Mouse (Mus musculus) lung, embryonic 14.5 days (tissue): Measurements from ENCODE around the gene BC107364. TPM values are rescaled to one million over a fixed set of nuclear protein-coding genes. Genes with fewer than 3 reads are reported as not detected.
A peak's percentile ranks its signal among the peaks of the same experiment; 100 is the strongest.
"Not testable (repeated sequence)": the region's sequence is repeated elsewhere in the genome, so short reads cannot be mapped to it uniquely, and the experiment has no call there.

ENCODE experiments used
- ATAC-seq: fragments of 200-750 bp; cut with Nextera tagmentation; 2 replicates; pipeline ENCODE4 v1.8.0; 2017; ENCODE audit warnings: mild to moderate bottlenecking, moderate TSS enrichment, moderate library complexity; ENCODE audit not compliant: insufficient read depth
- DNase-seq: peaks from one replicate; pipeline ENCODE4 v3.0.0-alpha.2; 2015
- H3K27ac ChIP-seq: fragments of 300-500 bp; sonication (generic); 2 replicates; pipeline ENCODE4 v1.5.1; 2014; ENCODE audit warnings: low read depth, mild to moderate bottlenecking, moderate library complexity
- H3K27me3 ChIP-seq: fragments of 300-500 bp; sonication (generic); 2 replicates; pipeline ENCODE4 v1.6.1; 2014; ENCODE audit warnings: low read length, control low read depth; ENCODE audit not compliant: insufficient read depth
- H3K36me3 ChIP-seq: fragments of 300-500 bp; sonication (generic); 2 replicates; pipeline ENCODE4 v1.6.1; 2014; ENCODE audit warnings: control low read depth; ENCODE audit not compliant: insufficient read depth
- H3K4me1 ChIP-seq: fragments of 300-500 bp; sonication (generic); 2 replicates; pipeline ENCODE4 v1.6.1; 2014; ENCODE audit warnings: antibody characterized with exemption, control low read depth; ENCODE audit not compliant: insufficient read depth
- H3K4me2 ChIP-seq: fragments of 300-500 bp; sonication (generic); 2 replicates; pipeline ENCODE4 v1.6.1; 2014; ENCODE audit warnings: mild to moderate bottlenecking
- H3K4me3 ChIP-seq: fragments of 300-500 bp; sonication (generic); 2 replicates; pipeline ENCODE4 v1.5.1; 2014; ENCODE audit warnings: low read depth, low read length
- H3K9ac ChIP-seq: fragments of 300-500 bp; sonication (generic); 2 replicates; pipeline ENCODE4 v1.6.1; 2014
- H3K9me3 ChIP-seq: fragments of 300-500 bp; sonication (generic); 2 replicates; pipeline ENCODE4 v1.6.1; 2016; ENCODE audit warnings: low read depth, low read length, control low read depth
- CTCF ChIP-seq: IDR thresholded peaks from 2 replicates; pipeline ENCODE4 v1.5.1; 2016; ENCODE audit warnings: antibody characterized with exemption, low read depth
- WGBS: fragments of 180-500 bp; shearing (Covaris S2); extraction: QIAGEN DNeasy Blood & Tissue Kit; methylation state at CpG from one replicate; pipeline ENCODE4 v1.1.7; 2014; 5-methylcytosine and 5-hydroxymethylcytosine counted together
- polyA plus RNA-seq: library from polyadenylated mRNA; unstranded; fragments of >200 nt; fragmentation: Nextera tagmentation; extraction: Ambion mirVana; gene quantifications from 2 replicates; pipeline ENCODE4 v1.2.1, GENCODE M21; 2014

BC107364 gene
- polyA plus RNA-seq, 1 experiment from 2014 or later: not detected

DNA sequence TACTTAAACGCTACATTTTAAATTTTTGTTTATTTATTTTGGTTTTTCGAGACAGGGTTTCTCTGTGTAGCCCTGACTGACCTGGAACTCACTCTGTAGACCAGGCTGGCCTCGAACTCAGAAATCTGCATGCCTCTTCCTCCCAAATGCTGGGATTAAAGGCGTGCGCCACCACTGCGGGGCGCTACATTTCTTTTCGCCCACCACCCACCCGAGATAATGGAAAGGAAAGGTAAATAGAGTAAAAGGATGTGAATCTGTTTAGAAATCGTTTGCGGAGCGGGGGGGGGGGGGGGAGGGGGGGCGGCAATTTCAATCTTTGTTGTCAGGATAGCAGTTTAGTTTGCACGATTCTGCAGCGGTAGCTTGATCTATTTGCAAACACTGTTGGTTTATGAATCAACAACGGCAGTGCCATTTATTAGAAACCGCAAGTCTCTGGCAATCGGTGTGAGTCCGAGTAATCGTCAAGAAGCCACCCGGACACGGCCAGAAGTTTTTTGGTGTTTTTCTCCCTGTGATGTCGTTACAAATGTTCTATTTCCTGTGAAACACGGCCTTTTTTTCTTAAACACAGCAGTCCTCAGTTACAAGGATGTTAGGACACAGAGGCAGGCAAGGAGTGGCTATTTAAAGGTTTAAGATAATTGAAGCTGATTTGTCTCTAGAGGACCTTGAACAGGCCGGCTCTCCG, 35.6 kb upstream of the BC107364 start:
- H3K9ac ChIP-seq: peak overlapping the region; percentile 56
- H3K4me1 ChIP-seq: no peaks in the 10 kb centered on the region
- peak overlapping the region; percentile 91 for H3K27ac ChIP-seq
- 2% methylated on average over 26 of the region's 26 CpGs for WGBS
- H3K36me3 ChIP-seq: no peaks in the 10 kb centered on the region
- peak; percentile 41 for TF ChIP-seq CTCF
- H3K27me3 ChIP-seq: no peaks in the 10 kb centered on the region
- H3K9me3 ChIP-seq: no peaks in the 10 kb centered on the region
- DNase-seq (peak; percentile 61), ATAC-seq (no peak)
- peak overlapping the region; percentile 70 for H3K4me2 ChIP-seq
- H3K4me3 ChIP-seq: peak overlapping the region; percentile 30

DNA sequence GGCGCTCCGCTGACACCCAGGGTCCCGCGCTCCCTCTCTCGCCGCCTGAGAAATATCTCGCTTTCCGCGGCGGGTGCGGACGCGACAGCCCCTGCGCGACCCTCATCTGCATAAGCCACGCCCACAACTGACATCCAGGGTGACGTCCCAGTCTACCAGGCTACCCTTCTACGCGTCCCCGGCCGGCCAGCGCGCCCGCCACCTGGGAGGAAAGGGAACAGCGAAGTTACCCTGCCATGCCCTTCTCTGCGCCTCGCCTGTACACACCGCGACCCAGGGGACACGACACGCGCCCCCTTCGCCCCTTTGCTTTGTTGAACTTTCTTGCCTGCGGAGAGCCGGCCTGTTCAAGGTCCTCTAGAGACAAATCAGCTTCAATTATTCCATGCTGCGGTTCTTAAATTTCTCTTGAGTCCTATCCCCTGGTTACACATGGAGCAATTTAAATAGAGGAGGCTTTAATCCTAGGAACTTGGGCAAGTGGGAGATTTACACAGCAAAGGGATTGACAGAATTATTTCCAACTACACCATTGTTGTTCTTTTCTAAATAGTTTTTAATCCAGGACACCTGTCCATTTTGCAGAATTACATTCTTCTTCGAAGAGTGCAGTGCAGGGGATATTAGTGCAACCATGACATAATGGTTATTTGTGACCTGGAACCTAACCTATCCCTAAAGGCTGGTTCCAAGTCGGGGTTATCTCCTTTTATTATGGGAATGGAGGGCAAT, 34.9 kb upstream of the BC107364 start:
- WGBS: 19% methylated on average over 5 of the region's 38 CpGs
- H3K9ac ChIP-seq, H3K9me3 ChIP-seq, H3K27me3 ChIP-seq, H3K36me3 ChIP-seq, H3K4me1 ChIP-seq, DNase-seq: not testable (repeated sequence)
- peak overlapping the region; percentile 70 for H3K4me2 ChIP-seq
- peak; percentile 77 for ATAC-seq
- peak overlapping the region; percentile 22 for H3K4me3 ChIP-seq
- H3K27ac ChIP-seq: peak overlapping the region; percentile 16; the same call in 1 of the 2 replicates

DNA sequence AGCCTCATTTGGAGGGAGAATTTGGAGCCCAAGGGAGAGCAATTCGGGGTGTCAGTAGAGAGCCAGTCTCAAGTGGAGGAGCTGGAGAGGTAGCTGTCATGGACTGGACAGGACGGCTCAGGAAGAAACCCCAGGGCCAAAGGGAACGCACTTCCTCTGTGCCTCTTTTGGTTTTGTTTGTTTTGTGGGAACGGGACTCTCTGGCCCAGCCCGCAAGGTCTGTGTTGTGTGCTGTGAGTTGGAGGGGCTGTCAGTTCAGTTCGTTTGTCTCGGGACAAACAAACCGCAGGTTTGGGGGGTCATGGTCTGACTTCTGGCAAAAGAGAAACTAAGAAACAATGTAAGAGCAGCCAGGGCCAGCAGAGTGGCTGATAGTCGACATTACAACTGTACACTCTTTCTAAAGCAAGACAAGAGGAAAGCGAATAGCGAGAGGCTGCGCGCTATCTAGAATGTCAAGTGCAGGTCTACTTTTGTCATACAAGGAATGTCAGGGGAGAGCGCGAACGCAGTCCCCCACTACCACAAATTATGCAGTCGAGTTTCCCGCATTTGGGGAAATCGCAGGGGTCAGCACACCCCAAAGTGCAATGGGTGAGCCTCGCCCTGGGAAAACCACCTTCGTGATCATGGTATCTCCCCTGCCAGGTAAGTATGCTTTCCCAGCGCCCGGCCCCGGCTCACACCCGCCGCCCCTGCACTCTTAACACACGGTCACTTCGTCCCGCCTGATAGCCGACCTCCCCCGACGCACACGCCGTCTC, 34.1 kb upstream of the BC107364 start:
- H3K4me1 ChIP-seq, H3K27me3 ChIP-seq, DNase-seq, H3K36me3 ChIP-seq, H3K9ac ChIP-seq, H3K9me3 ChIP-seq, H3K4me2 ChIP-seq, H3K4me3 ChIP-seq, H3K27ac ChIP-seq: not testable (repeated sequence)
- 2% methylated on average over 4 of the region's 34 CpGs for WGBS
- peak; percentile 67 for ATAC-seq

DNA sequence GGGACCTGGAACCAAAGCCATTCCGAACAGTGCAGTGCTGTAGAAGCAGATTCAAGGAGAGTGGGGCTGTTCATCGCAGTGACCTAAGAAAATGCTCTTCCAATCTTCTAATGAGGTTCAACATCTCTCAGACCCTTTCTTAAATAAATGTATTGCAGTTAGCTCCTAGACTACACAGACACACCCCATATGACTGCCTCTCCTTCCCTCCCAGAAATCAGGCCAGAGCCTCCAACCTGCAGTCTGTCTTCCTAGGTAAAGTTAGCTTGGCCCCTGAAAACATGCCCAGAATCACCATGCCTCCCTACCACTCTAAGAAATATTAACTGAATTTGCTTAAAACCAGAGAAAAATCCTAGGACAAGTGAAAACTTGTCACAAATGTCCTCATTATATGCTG, 33.3 kb upstream of the BC107364 start:
- H3K9ac ChIP-seq: no peak overlapping the region
- 80% methylated on average over 2 of the region's 2 CpGs for WGBS
- H3K36me3 ChIP-seq: no peaks in the 10 kb centered on the region
- ATAC-seq (no peak), DNase-seq (no peak)
- H3K4me2 ChIP-seq: peak overlapping the region; percentile 43
- H3K27ac ChIP-seq: no peak overlapping the region
- TF ChIP-seq CTCF: no peak
- H3K27me3 ChIP-seq: no peaks in the 10 kb centered on the region
- no peaks in the 10 kb centered on the region for H3K4me1 ChIP-seq
- H3K9me3 ChIP-seq: no peaks in the 10 kb centered on the region
- no peak overlapping the region for H3K4me3 ChIP-seq

DNA sequence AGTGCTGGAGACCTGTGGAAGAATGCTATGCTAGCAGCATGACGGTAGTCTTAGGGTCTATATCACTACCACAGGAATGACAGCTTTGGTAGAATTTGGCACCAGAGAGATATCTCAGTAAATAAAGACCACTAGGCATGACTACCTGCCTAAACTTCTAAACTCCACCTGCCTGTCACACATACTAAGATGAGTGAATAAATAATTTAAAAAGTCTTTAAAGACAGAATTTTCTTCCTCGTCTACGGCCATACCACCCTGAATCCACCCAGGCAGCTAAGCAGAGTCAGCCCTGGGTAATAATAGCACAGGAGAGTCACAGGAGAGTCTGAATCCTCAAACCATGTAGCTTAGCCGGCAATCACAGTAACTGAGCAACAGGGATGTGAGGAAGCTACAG, 32.8 kb upstream of the BC107364 start:
- no peak overlapping the region for H3K27ac ChIP-seq
- no peak overlapping the region for H3K9ac ChIP-seq
- WGBS: 70% methylated on average over 4 of the region's 4 CpGs

DNA sequence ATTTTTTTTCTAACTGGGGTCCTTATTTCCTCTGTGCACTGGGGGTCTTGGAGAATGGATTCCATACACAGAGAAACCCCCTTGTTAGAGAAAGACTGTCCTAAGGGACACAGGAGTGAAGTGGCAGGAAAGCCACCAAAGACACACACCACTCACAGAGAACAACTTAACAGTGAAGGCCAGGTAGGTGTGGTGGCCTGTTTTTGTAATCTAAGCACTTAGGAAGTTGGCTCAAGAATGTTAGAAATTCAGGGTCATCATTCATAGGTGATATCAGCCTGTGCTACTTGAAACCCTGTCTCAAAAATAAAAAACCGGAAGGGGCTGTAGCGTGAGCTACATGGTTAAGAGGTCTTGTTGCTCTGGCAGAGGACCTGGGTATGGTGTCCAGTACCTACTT, 31.8 kb upstream of the BC107364 start:
- Histone ChIP-seq H3K27me3 (no peaks in the 10 kb centered on the region), H3K4me3 (no peak overlapping the region), H3K27ac (no peak overlapping the region), H3K4me2 (no peak overlapping the region), H3K9me3 (no peaks in the 10 kb centered on the region), H3K36me3 (no peaks in the 10 kb centered on the region), H3K4me1 (no peaks in the 10 kb centered on the region), H3K9ac (no peak overlapping the region)
- DNase-seq (no peak), ATAC-seq (no peak)
- WGBS: 71% methylated on average over 2 of the region's 2 CpGs
- TF ChIP-seq CTCF: no peak

More for the DNA sequence above, 32.8 kb upstream of the BC107364 start:
- H3K4me2 ChIP-seq: peak overlapping the region; percentile 43
- no peak for ATAC-seq
- H3K4me1 ChIP-seq: no peaks in the 10 kb centered on the region
- TF ChIP-seq CTCF: no peak
- no peaks in the 10 kb centered on the region for H3K9me3 ChIP-seq
- no peaks in the 10 kb centered on the region for H3K27me3 ChIP-seq
- H3K4me3 ChIP-seq: no peak overlapping the region
- H3K36me3 ChIP-seq: no peaks in the 10 kb centered on the region
- no peak for DNase-seq

DNA sequence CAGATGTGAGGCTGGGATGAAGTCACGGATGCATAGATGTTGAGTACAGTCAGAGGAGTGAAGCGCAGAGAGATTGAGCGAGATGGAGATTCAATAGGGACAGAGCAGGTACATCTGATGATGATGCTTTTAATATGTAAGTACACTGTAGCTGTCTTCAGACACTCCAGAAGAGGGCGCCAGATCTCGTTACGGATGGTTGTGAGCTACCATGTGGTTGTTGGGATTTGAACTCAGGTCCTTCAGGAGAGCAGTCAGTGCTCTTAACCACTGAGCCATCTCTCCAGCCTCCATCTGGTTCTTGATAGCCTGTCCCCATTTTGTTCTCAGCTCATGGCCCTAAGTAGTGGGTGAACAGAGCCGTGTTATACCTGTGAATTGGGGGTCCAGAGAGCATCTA, 30.9 kb upstream of the BC107364 start:
- not testable (repeated sequence) for H3K36me3 ChIP-seq, H3K27me3 ChIP-seq, H3K27ac ChIP-seq, H3K4me2 ChIP-seq, DNase-seq, H3K4me3 ChIP-seq, H3K9me3 ChIP-seq, ATAC-seq, H3K9ac ChIP-seq, H3K4me1 ChIP-seq
- peak; percentile 26 for TF ChIP-seq CTCF
- WGBS: 51% methylated on average over 7 of the region's 7 CpGs
